Mouse (Mus musculus): Measurements from ENCODE around the gene Trappc4.

DNA sequence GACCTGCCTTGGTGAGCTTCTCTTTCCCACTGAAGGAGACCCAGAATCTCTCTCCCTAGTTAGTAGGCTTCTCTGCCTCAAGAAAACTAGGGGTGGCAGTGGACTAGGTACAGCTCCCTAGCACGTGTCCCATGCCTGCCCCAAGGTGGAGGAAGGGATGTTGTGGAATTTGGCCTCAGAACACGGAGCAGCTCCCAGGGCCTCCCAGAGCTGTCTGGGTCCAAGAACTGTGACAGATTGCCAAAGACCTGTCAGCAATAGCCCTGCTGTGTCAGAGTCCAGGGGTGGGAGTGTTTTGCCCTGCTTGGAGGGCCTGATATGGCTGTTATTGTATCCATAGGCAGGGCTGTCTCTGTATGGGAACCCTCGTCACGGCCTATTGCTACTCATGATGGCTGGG is 6.3 kb downstream of the Trappc4 start:
- TF ChIP-seq CTCF (IDR thresholded peaks at IDR 0.05; ENCODE audit: borderline replicate concordance, insufficient read depth, low read length) (no peak), POLR2A (IDR thresholded peaks at IDR 0.05; ENCODE audit: low read depth, low read length) (no peak)
